Mouse (Mus musculus): ENCODE measurements around the gene Cbx4.

DNA sequence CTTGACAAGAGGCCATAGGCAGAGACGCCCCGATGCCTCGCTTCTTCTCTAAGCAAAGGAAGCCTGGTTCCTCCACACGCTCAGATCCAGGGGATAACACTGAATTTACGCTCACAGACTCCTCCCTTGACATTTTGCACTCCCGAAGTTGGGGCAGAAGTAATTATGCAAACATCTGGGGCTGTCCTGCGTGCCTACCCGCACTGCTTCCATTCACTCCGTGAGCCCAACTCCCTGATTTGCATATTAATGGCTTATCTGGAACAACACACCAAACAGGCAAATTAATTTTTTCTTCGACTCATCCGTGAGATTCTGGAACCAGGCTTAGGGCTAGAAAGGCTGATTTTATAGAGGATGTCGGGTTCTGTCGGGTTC lies 37.9 kb downstream of the Cbx4 start:
- no peak for TF ChIP-seq CTCF (IDR thresholded peaks at IDR 0.05; ENCODE audit: low read depth)
- TF ChIP-seq EP300 (optimal IDR thresholded peaks at IDR 0.05) = no peak
